Mouse (Mus musculus): ENCODE measurements around the gene Rpe. TPM values are rescaled to one million over a fixed set of nuclear protein-coding genes. Genes with fewer than 3 reads are reported as not detected.

Rpe gene
- 48.3 TPM for polyA plus RNA-seq (2021)

GRCm38 (mm10) chr1:66700693-66701575, at the start of gene Rpe:
Gene Rpe, plus strand, starts transcription at chr1:66700831.
- TF ChIP-seq CTCF (IDR thresholded peaks at IDR 0.05): peak; percentile 43
- ATAC-seq (peak; percentile 100), DNase-seq (ENCODE audit: low read depth, low spot score) (peak; percentile 53)
- CTCF ChIA-PET: no interaction called here
- in situ Hi-C loops (cut with MboI; ENCODE audit: low pct_unique_long_range_greater_than_20kb): loop anchor here (10.0 kb wide), 1 partner anchor 134 kb away; no protein-coding TSS in a partner anchor
- POLR2A ChIA-PET: no interaction called here
- H3K27me3 ChIP-seq: peaks cover 24% of the 10 kb centered on the region

DNA sequence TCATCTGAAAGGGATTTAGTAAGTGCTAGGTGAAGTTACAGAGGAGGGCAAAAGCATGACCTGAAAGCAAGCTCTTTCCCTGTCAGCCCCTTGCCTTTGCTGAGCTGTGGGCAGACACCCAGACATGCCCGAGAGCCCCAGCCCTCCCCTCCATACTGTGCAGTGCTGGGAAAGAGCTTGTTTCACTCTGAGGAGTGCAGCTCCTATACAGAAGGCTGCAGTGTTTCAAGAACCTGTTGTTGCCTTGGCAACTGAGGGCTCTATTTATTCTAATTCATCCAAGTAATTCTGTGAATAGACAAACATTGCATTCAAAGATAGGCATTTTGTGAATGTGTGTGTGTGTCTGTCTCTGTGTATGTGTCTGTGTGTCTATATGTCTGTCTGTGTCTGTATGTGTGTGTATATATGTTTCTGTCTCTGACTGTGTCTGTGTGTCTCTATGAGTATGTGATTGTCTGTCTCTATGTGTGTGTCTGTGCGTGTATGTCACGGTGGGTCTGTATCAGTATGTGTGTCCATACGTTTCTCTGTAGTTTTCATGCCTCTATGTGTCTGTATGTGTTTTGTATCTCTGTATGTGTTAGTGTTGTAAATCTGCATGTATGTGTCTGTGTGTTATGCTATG, 45.4 kb upstream of the Rpe start:
- peaks cover 31% of the 10 kb centered on the region for H3K27me3 ChIP-seq
- ATAC-seq: no peak
- CTCF ChIA-PET: interaction anchor here (0.6 kb wide), 1 partner anchor 316 kb away, joined by 3 read pairs; no protein-coding TSS in a partner anchor
- DNase-seq (ENCODE audit: low read depth, low spot score): no peak
- no peak for TF ChIP-seq CTCF (IDR thresholded peaks at IDR 0.05)
- in situ Hi-C loops (cut with MboI; ENCODE audit: low pct_unique_long_range_greater_than_20kb): loop anchor here (10.0 kb wide), 1 partner anchor 550 kb away; no protein-coding TSS in a partner anchor
- POLR2A ChIA-PET: interaction anchor here (0.7 kb wide), 1 partner anchor 25 kb away, joined by 3 read pairs; no protein-coding TSS in a partner anchor

DNA sequence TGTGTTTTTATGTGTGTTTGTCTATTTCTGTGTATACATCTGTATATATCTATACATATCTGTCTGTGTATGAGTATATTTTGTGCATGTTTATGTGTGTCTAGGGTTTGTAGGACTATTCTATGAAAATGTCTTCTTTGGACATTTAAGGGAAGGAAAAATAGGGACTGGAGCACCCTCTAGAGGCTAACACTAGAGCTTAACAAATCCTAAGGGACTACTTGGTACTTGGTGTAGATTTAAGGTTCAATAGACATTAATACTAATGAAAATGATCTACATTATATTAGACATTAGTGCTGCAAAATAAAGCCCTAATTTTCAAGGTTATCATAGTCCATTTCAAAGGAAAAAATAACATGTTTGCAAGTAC, 44.9 kb upstream of the Rpe start:
- TF ChIP-seq CTCF (IDR thresholded peaks at IDR 0.05): peak; percentile 40
- POLR2A ChIA-PET: no interaction called here
- DNase-seq (ENCODE audit: low read depth, low spot score): no peak
- no peak for ATAC-seq
- CTCF ChIA-PET: no interaction called here
- in situ Hi-C loops (cut with MboI; ENCODE audit: low pct_unique_long_range_greater_than_20kb): loop anchor here (10.0 kb wide), 1 partner anchor 551 kb away; no protein-coding TSS in a partner anchor
- H3K27me3 ChIP-seq: peaks cover 27% of the 10 kb centered on the region

- peaks cover 48% of the 10 kb centered on the region for H3K27me3 ChIP-seq
- CTCF ChIA-PET: no interaction called here
- in situ Hi-C loops (cut with MboI; ENCODE audit: low pct_unique_long_range_greater_than_20kb): no loop called here
- POLR2A ChIA-PET: no interaction called here
- DNase-seq (ENCODE audit: low read depth, low spot score) (no peak), ATAC-seq (no peak)
- TF ChIP-seq CTCF (IDR thresholded peaks at IDR 0.05): no peak
Measured at GRCm38 (mm10) chr1:66671475-66671874, 29.2 kb upstream of the Rpe start.

GRCm38 (mm10) chr1:66672812-66673211, 27.8 kb upstream of the Rpe start:
- peaks cover 48% of the 10 kb centered on the region for H3K27me3 ChIP-seq
- in situ Hi-C loops (cut with MboI; ENCODE audit: low pct_unique_long_range_greater_than_20kb): no loop called here
- DNase-seq (ENCODE audit: low read depth, low spot score) (no peak), ATAC-seq (no peak)
- no peak for TF ChIP-seq CTCF (IDR thresholded peaks at IDR 0.05)
- ChIA-PET CTCF (no interaction called here), POLR2A (interaction anchor here (0.7 kb wide), 1 partner anchor 23 kb away, joined by 3 read pairs; no protein-coding TSS in a partner anchor)

DNA sequence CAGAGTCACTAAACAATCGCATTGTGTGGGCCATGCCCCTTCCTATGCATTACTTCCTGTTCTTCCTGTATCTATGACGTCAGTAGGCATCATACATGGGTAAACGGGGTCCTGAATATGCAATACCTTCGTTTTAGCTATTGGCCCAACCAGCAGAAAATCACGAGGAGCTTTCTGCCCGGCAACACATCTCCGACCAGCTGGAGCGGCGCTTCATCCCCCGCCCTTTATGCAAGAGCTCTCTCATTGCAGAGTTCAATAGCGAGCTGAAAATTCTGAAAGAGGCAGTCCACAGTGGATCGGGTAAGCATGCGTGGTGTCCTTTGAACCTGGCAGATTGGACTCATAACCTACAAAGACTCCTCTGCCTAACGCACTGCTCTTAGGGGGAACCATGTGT, 22.7 kb upstream of the Rpe start:
- peaks cover 31% of the 10 kb centered on the region for H3K27me3 ChIP-seq
- ChIA-PET CTCF (interaction anchor here (0.8 kb wide), 1 partner anchor 12 kb away, joined by 3 read pairs; no protein-coding TSS in a partner anchor), POLR2A (no interaction called here)
- no peak for TF ChIP-seq CTCF (IDR thresholded peaks at IDR 0.05)
- in situ Hi-C loops (cut with MboI; ENCODE audit: low pct_unique_long_range_greater_than_20kb): loop anchor here (25.0 kb wide), 1 partner anchor 334 kb away; no protein-coding TSS in a partner anchor
- ATAC-seq (no peak), DNase-seq (ENCODE audit: low read depth, low spot score) (no peak)

DNA sequence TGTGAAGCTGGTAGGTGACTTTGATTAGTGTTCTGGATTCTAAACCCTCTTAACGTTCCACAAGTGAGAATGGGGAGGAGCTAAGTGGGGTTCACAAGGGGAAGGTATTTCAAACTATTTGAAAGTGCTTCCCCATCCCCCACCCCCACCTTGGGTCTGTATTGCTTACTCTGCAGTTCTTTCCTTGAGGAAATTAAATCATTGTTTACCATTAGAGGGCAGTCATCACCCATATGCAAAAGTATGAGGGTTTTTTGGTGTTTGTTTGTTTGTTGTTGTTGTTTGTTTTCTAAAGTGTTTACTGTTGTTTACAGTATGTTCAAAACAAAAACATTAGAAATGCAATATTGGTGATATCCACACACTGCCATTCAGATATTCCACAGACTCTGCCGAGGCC, 22.0 kb upstream of the Rpe start:
- TF ChIP-seq CTCF (IDR thresholded peaks at IDR 0.05): no peak
- CTCF ChIA-PET: interaction anchor here (0.8 kb wide), 1 partner anchor 12 kb away, joined by 3 read pairs; no protein-coding TSS in a partner anchor
- no peak for ATAC-seq
- in situ Hi-C loops (cut with MboI; ENCODE audit: low pct_unique_long_range_greater_than_20kb): loop anchor here (25.0 kb wide), 1 partner anchor 334 kb away; no protein-coding TSS in a partner anchor
- H3K27me3 ChIP-seq: peaks cover 30% of the 10 kb centered on the region
- no peak for DNase-seq (ENCODE audit: low read depth, low spot score)
- POLR2A ChIA-PET: no interaction called here

DNA sequence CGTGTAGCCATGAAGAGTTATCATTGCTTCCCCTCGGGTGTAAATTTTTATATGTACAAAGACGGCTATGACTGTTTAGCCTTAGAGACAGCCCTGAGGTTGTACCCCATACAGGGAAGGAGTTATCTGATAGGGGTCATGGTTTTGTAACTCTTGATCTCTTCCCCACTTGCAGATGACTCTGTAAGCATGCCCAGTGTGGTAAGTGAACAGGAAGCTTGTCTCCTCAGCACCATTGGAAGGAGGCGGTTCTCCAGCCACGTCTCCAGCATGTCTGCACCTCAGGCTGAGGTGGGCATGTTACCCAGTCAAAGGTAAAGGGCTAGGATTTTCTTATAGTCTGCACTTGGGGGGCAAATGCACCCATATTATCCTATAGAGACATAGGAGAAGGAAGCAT, 17.7 kb upstream of the Rpe start:
- POLR2A ChIA-PET: no interaction called here
- ATAC-seq (no peak), DNase-seq (ENCODE audit: low read depth, low spot score) (no peak)
- no peak for TF ChIP-seq CTCF (IDR thresholded peaks at IDR 0.05)
- CTCF ChIA-PET: no interaction called here
- peaks cover 52% of the 10 kb centered on the region for H3K27me3 ChIP-seq
- in situ Hi-C loops (cut with MboI; ENCODE audit: low pct_unique_long_range_greater_than_20kb): loop anchor here (25.0 kb wide), 1 partner anchor 329 kb away; no protein-coding TSS in a partner anchor

GRCm38 (mm10) chr1:66691772-66692171, 8.9 kb upstream of the Rpe start:
- no peak for TF ChIP-seq CTCF (IDR thresholded peaks at IDR 0.05)
- ChIA-PET POLR2A (interaction anchor here (0.7 kb wide), 1 partner anchor 31 kb away, joined by 3 read pairs; no protein-coding TSS in a partner anchor), CTCF (no interaction called here)
- H3K27me3 ChIP-seq: peaks cover 73% of the 10 kb centered on the region
- ATAC-seq (no peak), DNase-seq (ENCODE audit: low read depth, low spot score) (no peak)
- in situ Hi-C loops (cut with MboI; ENCODE audit: low pct_unique_long_range_greater_than_20kb): loop anchor here (25.0 kb wide), 1 partner anchor 321 kb away; no protein-coding TSS in a partner anchor

DNA sequence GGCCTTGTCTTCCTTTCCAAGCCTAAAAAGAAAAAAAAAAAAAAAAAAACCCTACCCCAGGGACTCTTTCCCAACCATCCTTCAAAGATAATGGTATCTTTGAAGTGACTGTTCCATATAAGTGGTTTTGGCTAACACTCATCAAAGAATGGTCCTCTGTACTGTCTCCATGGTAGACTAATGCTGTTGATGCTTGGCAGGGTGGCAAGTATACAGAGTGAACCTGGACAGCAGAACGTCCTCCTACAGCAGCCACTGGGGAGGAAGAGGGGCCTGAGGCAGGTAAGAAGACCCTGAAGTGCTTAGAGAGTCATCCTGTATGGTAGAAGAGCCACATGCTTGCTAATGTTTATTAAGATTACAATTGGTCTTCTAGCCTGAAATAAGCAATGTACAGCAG, 8.3 kb upstream of the Rpe start:
- no peak for TF ChIP-seq CTCF (IDR thresholded peaks at IDR 0.05)
- ChIA-PET CTCF (no interaction called here), POLR2A (interaction anchor here (0.6 kb wide), 1 partner anchor 1905 kb away, joined by 3 read pairs; no protein-coding TSS in a partner anchor)
- H3K27me3 ChIP-seq: peaks cover 72% of the 10 kb centered on the region
- DNase-seq (ENCODE audit: low read depth, low spot score) (no peak), ATAC-seq (no peak)
- in situ Hi-C loops (cut with MboI; ENCODE audit: low pct_unique_long_range_greater_than_20kb): loop anchor here (25.0 kb wide), 1 partner anchor 320 kb away; no protein-coding TSS in a partner anchor

Data from Patski (cell line).